Mouse (Mus musculus): ENCODE results near the gene Slc8b1. TPM values are rescaled to one million over a fixed set of nuclear protein-coding genes. Genes with fewer than 3 reads are reported as not detected.

The Slc8b1 gene
- total and polyA plus RNA-seq, 2 experiments from 2014 or later: 1.9 to 2.5 TPM

DNA sequence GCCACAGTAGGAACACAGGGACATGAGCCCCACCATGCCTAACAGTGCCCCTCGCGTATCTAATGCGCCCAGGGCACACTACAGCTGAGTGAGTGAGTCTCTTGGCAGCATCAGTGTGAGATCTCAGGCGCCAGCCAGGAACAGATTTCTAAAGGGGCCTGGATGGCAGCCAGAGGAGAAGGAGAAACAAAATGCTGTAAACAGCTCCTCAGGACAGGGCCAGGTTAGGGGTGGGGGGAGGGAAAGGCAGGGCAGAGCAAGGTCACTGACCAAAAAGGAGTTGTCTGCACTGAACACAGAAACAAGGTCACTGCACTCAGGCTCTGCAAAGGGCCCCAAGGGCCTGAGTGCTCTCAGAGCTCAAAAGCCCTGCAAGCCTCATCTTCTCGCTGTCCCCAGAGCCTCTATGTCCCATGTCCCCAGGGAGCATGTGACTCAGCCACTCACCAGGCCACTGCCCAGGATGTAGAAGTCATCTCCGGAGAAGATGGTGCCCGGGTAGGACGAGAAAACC, 20.2 kb upstream of the Slc8b1 start:
- ATAC-seq (ENCODE audit: low FRiP score) (no peak; the same call in 1 of the 2 replicates), DNase-seq (ENCODE audit: low spot score) (peak; percentile 76)
- no peaks in the 10 kb centered on the region for H3K27me3 ChIP-seq (ENCODE audit: insufficient read depth, low read length)
- no peaks in the 10 kb centered on the region for H3K4me1 ChIP-seq (ENCODE audit: insufficient read depth, low read length)
- no peak overlapping the region for H3K4me2 ChIP-seq (ENCODE audit: low read depth, low read length, poor library complexity, severe bottlenecking)
- H3K4me3 ChIP-seq (ENCODE audit: low read depth, low read length): no peak overlapping the region
- no peaks in the 10 kb centered on the region for H3K9me3 ChIP-seq (ENCODE audit: low read length)
- TF ChIP-seq CTCF (IDR thresholded peaks at IDR 0.05): no peak
- whole genome bisulfite sequencing: 78% methylated on average over 8 of the region's 8 CpGs
- H3K36me3 ChIP-seq (ENCODE audit: insufficient read depth, low read length): peaks cover 34% of the 10 kb centered on the region
- no peak overlapping the region for H3K9ac ChIP-seq (replicated peaks; ENCODE audit: low read length, poor library complexity, severe bottlenecking)
- no peak overlapping the region; the same call in 1 of the 2 replicates for H3K27ac ChIP-seq (ENCODE audit: low read depth, low read length)

DNA sequence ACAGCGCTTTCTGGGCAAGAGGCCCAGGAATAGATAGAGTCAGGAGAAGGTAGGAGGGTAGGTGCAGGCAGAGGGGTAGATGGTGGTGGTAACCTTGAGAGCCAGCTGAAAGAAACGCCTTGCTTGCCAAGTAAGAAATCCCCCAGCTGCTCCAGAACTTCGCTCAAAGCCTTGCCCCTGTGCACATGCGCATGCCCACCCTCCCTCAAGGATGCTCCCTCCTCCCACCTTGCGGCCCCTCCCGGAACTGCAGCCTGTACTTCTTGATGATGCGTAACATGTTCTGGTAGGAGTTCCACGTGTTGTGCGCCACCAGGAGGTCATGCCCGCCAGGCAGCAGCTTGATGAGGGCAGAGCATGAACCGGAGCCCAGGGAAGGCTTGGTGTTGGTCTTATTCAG, 18.5 kb upstream of the Slc8b1 start:
- H3K4me3 ChIP-seq (ENCODE audit: low read depth, low read length): no peak overlapping the region
- no peak overlapping the region for H3K9ac ChIP-seq (replicated peaks; ENCODE audit: low read length, poor library complexity, severe bottlenecking)
- no peak for ATAC-seq (ENCODE audit: low FRiP score)
- TF ChIP-seq CTCF (IDR thresholded peaks at IDR 0.05): peak; percentile 73
- no peaks in the 10 kb centered on the region for H3K9me3 ChIP-seq (ENCODE audit: low read length)
- 59% methylated on average over 11 of the region's 11 CpGs for WGBS
- H3K4me2 ChIP-seq (ENCODE audit: low read depth, low read length, poor library complexity, severe bottlenecking): no peak overlapping the region
- peak; percentile 53 for DNase-seq (ENCODE audit: low spot score)
- H3K4me1 ChIP-seq (ENCODE audit: insufficient read depth, low read length): no peaks in the 10 kb centered on the region
- peaks cover 25% of the 10 kb centered on the region for H3K36me3 ChIP-seq (ENCODE audit: insufficient read depth, low read length)
- H3K27me3 ChIP-seq (ENCODE audit: insufficient read depth, low read length): no peaks in the 10 kb centered on the region
- no peak overlapping the region for H3K27ac ChIP-seq (ENCODE audit: low read depth, low read length)

DNA sequence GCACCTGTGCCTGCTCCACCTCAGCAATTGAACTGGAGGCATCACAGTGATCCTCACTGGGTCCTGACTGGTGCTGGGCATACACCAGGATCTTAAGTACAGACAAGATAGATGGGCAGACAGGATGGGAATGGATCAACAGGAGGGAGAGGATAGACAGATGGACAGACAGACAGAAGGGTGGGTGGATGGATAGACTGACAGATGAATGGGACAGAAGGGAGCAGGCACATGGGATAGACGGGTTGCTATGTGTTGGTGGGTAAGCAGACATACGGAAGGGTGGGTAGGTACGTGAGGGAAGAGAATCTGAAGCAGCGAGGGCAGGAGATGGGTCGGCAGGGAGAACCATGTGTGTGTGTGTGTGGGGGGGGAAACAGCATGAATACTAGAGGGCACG, 17.5 kb upstream of the Slc8b1 start:
- H3K36me3 ChIP-seq (ENCODE audit: insufficient read depth, low read length): peaks cover 27% of the 10 kb centered on the region
- no peaks in the 10 kb centered on the region for H3K9me3 ChIP-seq (ENCODE audit: low read length)
- H3K27me3 ChIP-seq (ENCODE audit: insufficient read depth, low read length): no peaks in the 10 kb centered on the region
- DNase-seq (ENCODE audit: low spot score): no peak
- no peak overlapping the region for H3K27ac ChIP-seq (ENCODE audit: low read depth, low read length)
- H3K9ac ChIP-seq (replicated peaks; ENCODE audit: low read length, poor library complexity, severe bottlenecking): no peak overlapping the region
- no peak overlapping the region for H3K4me3 ChIP-seq (ENCODE audit: low read depth, low read length)
- no peak overlapping the region for H3K4me2 ChIP-seq (ENCODE audit: low read depth, low read length, poor library complexity, severe bottlenecking)
- no peak for ATAC-seq (ENCODE audit: low FRiP score)
- 87% methylated on average over 6 of the region's 6 CpGs for WGBS
- H3K4me1 ChIP-seq (ENCODE audit: insufficient read depth, low read length): no peaks in the 10 kb centered on the region
- TF ChIP-seq CTCF (IDR thresholded peaks at IDR 0.05): no peak

DNA sequence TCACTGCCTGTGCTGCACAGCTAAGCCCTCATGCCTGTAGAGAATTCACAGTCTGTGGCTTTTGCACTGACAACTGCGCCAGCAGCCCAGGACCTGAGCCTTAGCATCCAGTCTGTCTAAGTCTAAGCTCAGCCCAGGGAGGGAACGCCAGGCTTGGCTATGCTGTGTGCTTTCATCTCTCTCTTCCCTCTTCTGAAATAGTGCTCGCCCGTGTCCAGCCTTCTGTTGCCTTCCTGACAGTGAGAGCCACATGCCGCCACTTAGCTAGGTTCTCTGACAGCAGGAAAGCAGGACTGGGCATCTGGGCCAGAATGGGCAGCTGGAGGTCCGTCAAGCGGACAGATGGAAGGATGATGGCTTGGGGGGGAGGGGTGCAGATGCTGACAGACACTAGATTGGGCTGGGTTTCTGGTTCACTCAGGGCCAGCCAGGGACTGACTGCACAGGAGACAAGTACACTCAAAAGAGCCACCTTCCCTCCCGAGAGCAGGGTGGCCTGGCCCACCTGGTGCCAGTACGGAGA, 17.0 kb upstream of the Slc8b1 start:
- DNase-seq (ENCODE audit: low spot score): peak; percentile 40
- H3K9me3 ChIP-seq (ENCODE audit: low read length): no peaks in the 10 kb centered on the region
- H3K4me1 ChIP-seq (ENCODE audit: insufficient read depth, low read length): no peaks in the 10 kb centered on the region
- 0 out of 2 replicates have a peak, but pooled peaks have one; percentile 18 for ATAC-seq (ENCODE audit: low FRiP score)
- no peak overlapping the region for H3K4me2 ChIP-seq (ENCODE audit: low read depth, low read length, poor library complexity, severe bottlenecking)
- no peak overlapping the region for H3K9ac ChIP-seq (replicated peaks; ENCODE audit: low read length, poor library complexity, severe bottlenecking)
- TF ChIP-seq CTCF (IDR thresholded peaks at IDR 0.05): no peak
- no peak overlapping the region for H3K27ac ChIP-seq (ENCODE audit: low read depth, low read length)
- H3K36me3 ChIP-seq (ENCODE audit: insufficient read depth, low read length): peaks cover 31% of the 10 kb centered on the region
- 90% methylated on average over 9 of the region's 9 CpGs for WGBS
- H3K4me3 ChIP-seq (ENCODE audit: low read depth, low read length): no peak overlapping the region
- H3K27me3 ChIP-seq (ENCODE audit: insufficient read depth, low read length): no peaks in the 10 kb centered on the region

DNA sequence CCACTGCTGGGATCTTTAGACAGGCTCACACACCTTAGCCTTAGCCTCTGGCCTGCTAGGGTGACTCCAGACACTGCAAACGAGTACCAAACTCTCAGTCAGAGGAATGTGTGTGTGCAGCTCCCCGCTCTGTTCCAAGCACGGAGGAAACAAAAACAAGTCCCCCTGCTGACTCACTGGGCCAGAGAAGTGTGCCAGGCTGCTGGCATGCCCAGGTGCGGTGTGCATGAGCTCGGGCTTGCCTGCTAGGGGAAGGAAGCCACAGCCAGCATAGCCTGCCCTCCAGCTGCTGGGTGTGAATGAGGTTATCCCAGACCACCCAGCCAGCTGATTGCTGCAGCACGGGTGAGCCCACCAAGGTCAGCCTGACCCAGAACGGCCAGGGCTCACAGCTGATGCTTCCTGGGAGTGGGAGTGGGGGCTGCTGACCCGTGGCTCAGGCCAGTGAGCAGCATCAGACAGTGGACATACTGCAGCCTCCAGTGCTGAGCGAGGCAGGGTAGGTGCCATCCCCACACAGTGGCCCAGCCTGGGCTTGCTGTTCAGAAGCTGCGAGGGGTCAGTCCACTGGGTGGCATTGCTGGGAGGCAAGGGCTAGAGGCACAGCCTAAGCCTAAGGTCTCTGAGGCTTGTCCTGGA, 15.8 kb upstream of the Slc8b1 start:
- Histone ChIP-seq H3K27me3 (ENCODE audit: insufficient read depth, low read length) (no peaks in the 10 kb centered on the region), H3K9me3 (ENCODE audit: low read length) (no peaks in the 10 kb centered on the region), H3K9ac (replicated peaks; ENCODE audit: low read length, poor library complexity, severe bottlenecking) (no peak overlapping the region), H3K4me2 (ENCODE audit: low read depth, low read length, poor library complexity, severe bottlenecking) (no peak overlapping the region), H3K4me3 (ENCODE audit: low read depth, low read length) (no peak overlapping the region), H3K36me3 (ENCODE audit: insufficient read depth, low read length) (peaks cover 28% of the 10 kb centered on the region), H3K27ac (ENCODE audit: low read depth, low read length) (no peak overlapping the region), H3K4me1 (ENCODE audit: insufficient read depth, low read length) (no peaks in the 10 kb centered on the region)
- no peak for TF ChIP-seq CTCF (IDR thresholded peaks at IDR 0.05)
- no peak for ATAC-seq (ENCODE audit: low FRiP score)
- no peak for DNase-seq (ENCODE audit: low spot score)
- WGBS: 80% methylated on average over 10 of the region's 10 CpGs

DNA sequence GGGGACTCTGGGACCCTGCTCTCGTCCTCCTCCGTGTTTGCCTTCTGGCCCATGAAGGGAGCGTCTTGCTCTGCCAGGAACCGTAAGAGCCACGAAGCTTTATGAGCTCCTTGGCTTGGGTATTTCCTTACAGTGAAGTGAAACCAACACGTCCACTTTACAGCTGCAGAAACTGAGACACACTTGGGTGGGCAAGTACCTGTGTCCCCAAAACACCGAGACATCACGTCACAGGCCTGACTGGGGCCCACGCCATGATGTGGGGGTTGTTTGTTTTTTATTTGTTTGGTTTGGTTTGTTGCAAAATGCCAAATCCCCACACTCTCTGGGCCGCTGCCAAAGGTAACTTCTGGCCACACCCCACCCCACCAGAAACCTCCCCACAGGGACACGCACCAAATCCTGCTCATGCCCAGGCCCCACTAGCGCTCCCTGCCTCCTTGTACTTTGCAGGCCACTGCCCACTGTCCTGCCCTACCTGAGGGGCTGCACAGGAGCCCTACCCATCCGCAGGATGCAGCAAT, 15.2 kb upstream of the Slc8b1 start:
- Histone ChIP-seq H3K4me1 (ENCODE audit: insufficient read depth, low read length) (no peaks in the 10 kb centered on the region), H3K27me3 (ENCODE audit: insufficient read depth, low read length) (no peaks in the 10 kb centered on the region), H3K27ac (ENCODE audit: low read depth, low read length) (no peak overlapping the region), H3K9ac (replicated peaks; ENCODE audit: low read length, poor library complexity, severe bottlenecking) (no peak overlapping the region), H3K36me3 (ENCODE audit: insufficient read depth, low read length) (peaks cover 28% of the 10 kb centered on the region), H3K4me2 (ENCODE audit: low read depth, low read length, poor library complexity, severe bottlenecking) (no peak overlapping the region), H3K9me3 (ENCODE audit: low read length) (no peaks in the 10 kb centered on the region), H3K4me3 (ENCODE audit: low read depth, low read length) (no peak overlapping the region)
- TF ChIP-seq CTCF (IDR thresholded peaks at IDR 0.05): no peak
- 86% methylated on average over 13 of the region's 13 CpGs for WGBS
- ATAC-seq (ENCODE audit: low FRiP score): no peak
- no peak for DNase-seq (ENCODE audit: low spot score)

All from midbrain, postnatal 0 days (tissue).